Mouse (Mus musculus): ENCODE results near the gene Ppox. TPM values are rescaled to one million over a fixed set of nuclear protein-coding genes. Genes with fewer than 3 reads are reported as not detected.
"Not testable (repeated sequence)": the region's sequence is repeated elsewhere in the genome, so short reads cannot be mapped to it uniquely, and the experiment has no call there.

Gene Ppox
- polyA plus RNA-seq, 1 experiment from 2014 or later, result 53.1 TPM

DNA sequence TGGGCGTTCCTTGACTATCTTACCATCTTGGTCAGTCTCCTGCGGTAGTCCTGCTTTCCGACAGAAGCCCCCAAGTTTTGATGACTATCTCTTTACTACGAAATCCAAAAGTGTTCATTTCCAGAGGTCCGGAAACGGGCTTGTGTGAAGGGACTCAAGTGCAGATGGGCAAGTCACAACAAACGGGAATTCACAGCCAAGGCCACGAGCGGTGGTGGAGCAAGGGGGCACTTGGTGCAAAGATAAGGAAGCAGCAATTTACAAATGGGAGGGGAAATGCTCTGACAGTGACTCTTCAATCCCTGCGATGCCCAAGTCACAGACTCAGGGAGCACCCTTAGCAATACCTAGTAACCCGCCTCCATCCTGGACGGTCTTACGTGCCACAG lies 33.5 kb downstream of the Ppox start:
- peak; percentile 11; the same call in 1 of the 2 replicates for ATAC-seq (replicated peaks)
- Histone ChIP-seq H3K4me2 (replicated peaks) (peak overlapping the region; percentile 72), H3K9ac (replicated peaks) (peak overlapping the region; percentile 35), H3K27ac (replicated peaks) (peak overlapping the region; percentile 86), H3K4me1 (peaks cover 56% of the 10 kb centered on the region), H3K27me3 (no peaks in the 10 kb centered on the region), H3K36me3 (peaks cover 17% of the 10 kb centered on the region), H3K9me3 (no peaks in the 10 kb centered on the region), H3K4me3 (peak overlapping the region; percentile 88)
- WGBS, result 18% methylated on average over 13 of the region's 13 CpGs

DNA sequence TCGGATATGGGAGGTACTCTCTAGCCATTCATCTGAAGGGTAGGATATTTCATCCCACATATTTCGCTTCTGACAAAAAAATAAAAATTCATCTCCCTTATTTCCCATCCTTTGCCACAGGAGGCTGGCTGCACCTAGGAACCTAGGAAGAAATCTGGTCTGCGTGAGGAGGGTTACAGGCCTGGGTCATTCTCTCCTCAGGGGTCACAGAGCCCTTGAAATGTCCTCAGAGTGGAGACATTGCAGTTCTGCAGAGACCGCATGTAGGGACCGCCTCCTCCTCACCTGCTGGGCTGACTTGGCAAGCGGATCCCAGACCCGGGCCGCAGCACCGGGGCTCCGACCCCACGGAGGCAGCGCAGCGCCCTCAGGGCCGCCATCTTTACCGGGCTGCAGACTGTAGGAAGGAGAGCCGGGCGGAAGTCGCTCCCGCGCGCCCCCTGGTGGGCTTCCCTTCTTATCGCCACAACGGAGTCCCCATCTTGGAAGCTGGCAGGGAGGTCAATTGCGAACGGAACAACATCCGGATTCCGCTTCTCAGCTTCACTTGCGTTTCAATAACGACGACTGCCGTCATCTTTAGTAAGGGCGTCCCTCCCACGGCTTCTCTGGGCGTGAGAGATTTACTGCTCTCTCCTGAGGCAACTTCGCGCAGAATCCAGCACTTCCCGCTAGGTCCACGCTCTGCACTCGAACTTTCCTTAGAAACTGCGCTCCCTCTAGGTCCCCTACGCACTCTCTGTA lies 34.1 kb downstream of the Ppox start:
- H3K27ac ChIP-seq (replicated peaks), result peak overlapping the region; percentile 86
- WGBS, result under 1% methylated on average over 41 of the region's 41 CpGs
- H3K27me3 ChIP-seq, result no peaks in the 10 kb centered on the region
- H3K4me3 ChIP-seq, result peak overlapping the region; percentile 88
- peak overlapping the region; percentile 72 for H3K4me2 ChIP-seq (replicated peaks)
- peak; percentile 93 for ATAC-seq (replicated peaks)
- H3K4me1 ChIP-seq, result peaks cover 51% of the 10 kb centered on the region
- H3K36me3 ChIP-seq, result peaks cover 22% of the 10 kb centered on the region
- peak overlapping the region; percentile 95 for H3K9ac ChIP-seq (replicated peaks)
- H3K9me3 ChIP-seq, result no peaks in the 10 kb centered on the region

DNA sequence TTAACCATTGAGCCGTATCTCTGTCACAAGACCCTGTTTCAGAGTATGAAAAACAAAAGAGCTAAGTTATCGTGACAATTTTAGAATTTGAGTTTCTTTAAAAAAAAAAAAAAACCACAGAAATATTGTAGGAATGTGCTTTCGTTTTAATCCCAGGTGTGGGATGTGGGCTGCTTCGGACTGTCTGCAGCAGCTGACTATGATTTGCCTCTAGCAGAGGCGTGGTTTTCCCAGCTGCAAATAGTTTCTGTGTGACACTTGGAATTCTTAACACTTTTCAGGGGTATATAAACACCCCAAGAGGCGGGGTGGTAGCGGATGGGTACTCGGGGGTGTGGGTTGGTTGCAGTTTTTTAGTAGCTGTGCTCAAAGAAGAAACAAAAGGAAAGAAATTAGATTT lies 35.6 kb downstream of the Ppox start:
- Histone ChIP-seq H3K9ac (replicated peaks) (no peak overlapping the region), H3K4me1 (peaks cover 35% of the 10 kb centered on the region), H3K36me3 (peaks cover 36% of the 10 kb centered on the region), H3K4me2 (replicated peaks) (no peak overlapping the region), H3K27ac (replicated peaks) (no peak overlapping the region), H3K4me3 (no peak overlapping the region), H3K9me3 (no peaks in the 10 kb centered on the region), H3K27me3 (no peaks in the 10 kb centered on the region)
- WGBS, result 92% methylated on average over 8 of the region's 8 CpGs
- no peak for ATAC-seq (replicated peaks)

DNA sequence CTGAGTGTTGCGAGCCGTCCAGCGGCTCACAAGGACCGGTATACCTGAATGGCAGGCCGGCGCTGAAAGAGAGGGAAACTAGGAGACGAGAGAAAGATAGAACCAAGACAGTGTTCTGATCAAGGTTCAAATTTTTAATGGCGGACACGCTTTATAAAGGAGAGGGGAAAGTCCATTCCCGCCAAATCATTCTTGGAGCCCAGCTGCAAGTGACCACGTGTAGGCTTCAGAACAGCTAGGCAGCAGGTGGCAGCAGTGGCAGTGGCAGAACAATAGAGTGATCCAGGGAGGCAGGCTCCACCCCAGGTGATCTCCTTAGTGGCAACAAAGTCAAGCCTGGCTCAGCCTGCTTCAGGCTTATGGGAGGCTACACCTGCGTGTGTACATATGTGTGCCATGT lies 39.0 kb downstream of the Ppox start:
- not testable (repeated sequence) for H3K9ac ChIP-seq (replicated peaks); H3K27ac ChIP-seq (replicated peaks); H3K4me3 ChIP-seq; H3K4me2 ChIP-seq (replicated peaks); H3K27me3 ChIP-seq; H3K9me3 ChIP-seq; ATAC-seq (replicated peaks)
- WGBS, result 79% methylated on average over 12 of the region's 12 CpGs
- Histone ChIP-seq H3K36me3 (peaks cover 69% of the 10 kb centered on the region), H3K4me1 (peaks cover 10% of the 10 kb centered on the region)

- Histone ChIP-seq H3K27me3 (no peaks in the 10 kb centered on the region), H3K4me3 (no peak overlapping the region), H3K9me3 (no peaks in the 10 kb centered on the region), H3K36me3 (peaks cover 78% of the 10 kb centered on the region), H3K27ac (replicated peaks) (no peak overlapping the region), H3K9ac (replicated peaks) (no peak overlapping the region), H3K4me2 (replicated peaks) (no peak overlapping the region), H3K4me1 (peaks cover 4% of the 10 kb centered on the region)
- ATAC-seq (replicated peaks), result no peak
- 94% methylated on average over 10 of the region's 10 CpGs for WGBS
Measured at GRCm38 (mm10) chr1:171240911-171241310, 40.1 kb downstream of the Ppox start.

DNA sequence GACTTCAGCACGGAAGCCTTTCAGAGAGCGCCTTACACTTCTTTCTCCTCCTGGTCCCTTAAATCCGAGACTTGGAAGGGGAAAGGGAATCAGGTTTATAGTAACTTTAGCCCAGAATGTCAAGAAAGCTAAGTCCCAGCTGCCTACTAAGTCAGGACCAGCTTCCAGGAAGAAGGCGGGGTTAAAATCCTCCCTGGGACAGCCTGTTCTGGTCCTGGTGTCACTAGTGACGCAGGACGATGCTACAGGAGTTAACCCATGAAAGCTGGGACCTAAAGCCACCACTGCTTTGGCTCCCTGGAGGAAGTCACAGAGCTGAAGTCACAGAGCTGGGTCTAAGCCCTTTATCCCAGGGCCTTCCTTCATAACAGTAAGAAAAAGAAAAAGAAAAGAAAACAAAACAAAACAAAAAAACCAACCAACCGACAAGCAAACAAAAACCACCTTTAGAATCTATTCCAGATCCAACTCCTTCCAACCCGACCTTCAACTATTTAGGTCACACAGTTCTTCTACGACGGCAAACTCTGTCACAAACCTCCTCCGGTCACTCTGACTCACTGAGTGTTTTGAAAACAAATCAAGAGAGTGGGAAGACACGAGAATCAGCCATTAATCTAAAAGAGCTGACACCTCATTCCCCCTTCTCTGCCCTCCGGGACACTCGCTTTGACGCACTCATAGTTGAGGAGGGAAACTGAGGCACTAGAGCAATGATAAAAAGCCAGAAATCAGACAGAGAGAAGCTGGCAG lies 40.8 kb downstream of the Ppox start:
- 83% methylated on average over 15 of the region's 15 CpGs for WGBS
- peaks cover 84% of the 10 kb centered on the region for H3K36me3 ChIP-seq

DNA sequence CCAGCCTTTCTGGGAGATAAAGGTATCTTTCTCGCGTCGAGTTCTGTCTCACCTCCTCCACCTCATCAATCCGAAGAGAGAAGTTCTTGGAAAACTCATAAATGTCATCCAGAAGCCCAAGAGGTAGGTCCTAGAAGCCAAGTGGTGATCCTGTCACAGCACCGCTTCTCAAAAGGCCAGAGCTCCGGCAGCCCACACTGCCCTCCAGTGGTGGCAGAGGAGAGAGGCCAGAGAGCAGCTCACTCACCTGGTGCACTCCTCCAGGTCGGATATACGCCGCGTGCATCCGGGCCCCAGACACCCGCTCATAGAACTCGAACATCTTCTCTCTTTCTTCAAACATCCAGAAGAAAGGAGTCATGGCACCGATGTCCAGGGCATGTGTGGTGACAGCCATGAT lies 42.5 kb downstream of the Ppox start:
- Histone ChIP-seq H3K4me2 (replicated peaks) (no peak overlapping the region), H3K9ac (replicated peaks) (no peak overlapping the region), H3K36me3 (peaks cover 92% of the 10 kb centered on the region), H3K27ac (replicated peaks) (no peak overlapping the region), H3K4me1 (no peaks in the 10 kb centered on the region), H3K4me3 (no peak overlapping the region), H3K27me3 (no peaks in the 10 kb centered on the region), H3K9me3 (no peaks in the 10 kb centered on the region)
- no peak for ATAC-seq (replicated peaks)
- WGBS, result 61% methylated on average over 14 of the region's 14 CpGs

More for the DNA sequence above, 40.8 kb downstream of the Ppox start:
- ATAC-seq (replicated peaks), result no peak
- H3K27me3 ChIP-seq, result no peaks in the 10 kb centered on the region
- H3K4me2 ChIP-seq (replicated peaks), result no peak overlapping the region
- no peak overlapping the region for H3K9ac ChIP-seq (replicated peaks)
- H3K4me1 ChIP-seq, result no peaks in the 10 kb centered on the region
- H3K9me3 ChIP-seq, result no peaks in the 10 kb centered on the region
- H3K27ac ChIP-seq (replicated peaks), result no peak overlapping the region
- H3K4me3 ChIP-seq, result no peak overlapping the region

DNA sequence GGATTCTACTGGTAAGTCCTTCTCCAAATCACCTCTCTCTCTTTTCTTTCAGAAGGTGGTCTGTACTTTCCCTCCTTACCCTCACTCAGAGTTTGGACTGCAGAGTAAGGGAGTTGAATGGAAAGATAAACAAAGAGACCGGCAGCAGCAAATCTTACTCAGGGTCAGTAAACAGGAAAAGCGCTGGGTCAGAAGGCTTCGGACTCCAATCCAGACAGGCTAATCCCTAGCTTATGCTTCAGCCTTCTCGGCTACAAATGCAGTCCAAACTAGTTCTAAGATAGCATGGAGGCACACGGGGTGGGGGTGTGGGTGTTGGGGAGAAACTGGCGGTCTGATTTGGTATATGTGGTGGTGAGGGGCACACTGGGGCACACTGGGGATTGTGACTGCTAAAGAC lies 43.5 kb downstream of the Ppox start:
- Histone ChIP-seq H3K4me3 (no peak overlapping the region), H3K9ac (replicated peaks) (no peak overlapping the region), H3K4me1 (no peaks in the 10 kb centered on the region), H3K36me3 (peaks cover 81% of the 10 kb centered on the region), H3K27ac (replicated peaks) (no peak overlapping the region), H3K27me3 (no peaks in the 10 kb centered on the region), H3K9me3 (no peaks in the 10 kb centered on the region), H3K4me2 (replicated peaks) (no peak overlapping the region)
- no peak for ATAC-seq (replicated peaks)
- 83% methylated on average over 6 of the region's 6 CpGs for WGBS

GRCm38 (mm10) chr1:171235791-171236190 lies 45.2 kb downstream of the Ppox start:
- no peak for ATAC-seq (replicated peaks)
- no peak overlapping the region for H3K4me2 ChIP-seq (replicated peaks)
- H3K27me3 ChIP-seq, result no peaks in the 10 kb centered on the region
- peaks cover 66% of the 10 kb centered on the region for H3K36me3 ChIP-seq
- H3K9me3 ChIP-seq, result no peaks in the 10 kb centered on the region
- no peak overlapping the region for H3K4me3 ChIP-seq
- no peak overlapping the region for H3K27ac ChIP-seq (replicated peaks)
- no peaks in the 10 kb centered on the region for H3K4me1 ChIP-seq
- H3K9ac ChIP-seq (replicated peaks), result no peak overlapping the region
- 81% methylated on average over 4 of the region's 4 CpGs for WGBS

- H3K36me3 ChIP-seq, result peaks cover 54% of the 10 kb centered on the region
- H3K9me3 ChIP-seq, result no peaks in the 10 kb centered on the region
- 96% methylated on average over 4 of the region's 4 CpGs for whole genome bisulfite sequencing
- no peak overlapping the region for H3K9ac ChIP-seq (replicated peaks)
- no peak overlapping the region for H3K4me3 ChIP-seq
- no peak overlapping the region for H3K4me2 ChIP-seq (replicated peaks)
- no peaks in the 10 kb centered on the region for H3K27me3 ChIP-seq
- no peak overlapping the region for H3K27ac ChIP-seq (replicated peaks)
- no peaks in the 10 kb centered on the region for H3K4me1 ChIP-seq
- ATAC-seq (replicated peaks), result no peak
Measured at GRCm38 (mm10) chr1:171234538-171234937, 46.4 kb downstream of the Ppox start.

GRCm38 (mm10) chr1:171234126-171234525 lies 46.9 kb downstream of the Ppox start, which contains the start of gene Fcer1g:
TSS of gene Fcer1g (minus strand) at chr1:171234365.
- peaks cover 51% of the 10 kb centered on the region for H3K36me3 ChIP-seq
- no peak for ATAC-seq (replicated peaks)
- H3K4me2 ChIP-seq (replicated peaks), result no peak within 1 kb of the TSS
- no peak within 1 kb of the TSS for H3K9ac ChIP-seq (replicated peaks)
- H3K27me3 ChIP-seq, result no peaks in the 10 kb centered on the region
- H3K9me3 ChIP-seq, result no peaks in the 10 kb centered on the region
- no peak within 1 kb of the TSS for H3K4me3 ChIP-seq
- H3K27ac ChIP-seq (replicated peaks), result no peak within 1 kb of the TSS
- WGBS, result 93% methylated on average over 14 of the region's 14 CpGs
- H3K4me1 ChIP-seq, result no peaks in the 10 kb centered on the region

DNA sequence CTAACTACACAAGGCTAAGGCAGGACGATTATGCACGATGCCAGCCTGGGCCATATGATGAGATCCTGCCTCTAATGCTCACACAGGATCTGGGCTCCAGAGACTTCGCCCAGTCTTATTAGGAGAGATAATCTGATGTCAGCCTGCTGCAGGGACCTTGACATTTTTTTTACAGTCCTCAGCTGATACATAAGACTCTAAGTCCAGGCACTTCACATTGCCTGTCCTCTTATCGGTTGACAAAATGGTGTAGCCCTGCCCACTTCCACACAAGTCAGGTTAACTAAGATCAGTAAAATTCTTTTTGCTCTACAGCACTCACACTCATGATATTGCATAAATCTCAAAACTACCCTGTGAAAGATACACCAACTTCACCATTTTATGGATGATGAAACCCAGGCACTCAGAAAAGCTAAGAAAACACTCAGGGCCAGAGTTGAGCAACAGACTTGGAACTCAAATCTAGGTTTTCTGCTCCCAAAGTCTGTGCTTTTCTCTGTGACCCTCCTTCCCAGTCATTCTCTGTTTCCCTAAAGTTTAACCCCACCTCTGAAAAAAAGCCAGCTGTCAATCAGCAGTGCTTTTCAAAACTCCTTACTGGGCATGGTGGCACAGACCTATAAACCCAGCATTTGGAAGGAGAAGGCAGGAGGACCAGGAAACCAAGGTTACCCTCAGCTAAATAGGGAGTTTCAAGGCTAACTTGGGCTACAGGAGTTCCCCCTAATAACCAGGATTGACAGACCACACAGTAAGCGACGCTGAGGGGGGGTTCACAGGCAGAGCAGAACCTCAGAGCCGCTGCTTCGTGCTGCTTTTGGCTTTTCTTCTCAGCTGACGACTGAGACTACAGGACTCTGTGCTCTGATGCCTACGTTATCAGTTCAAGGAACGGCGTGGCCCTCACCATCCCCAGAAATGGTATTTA lies 47.9 kb downstream of the Ppox start:
- Histone ChIP-seq H3K4me3 (no peak overlapping the region), H3K4me2 (replicated peaks) (no peak overlapping the region), H3K27me3 (no peaks in the 10 kb centered on the region), H3K4me1 (no peaks in the 10 kb centered on the region), H3K9me3 (no peaks in the 10 kb centered on the region), H3K9ac (replicated peaks) (no peak overlapping the region), H3K36me3 (peaks cover 40% of the 10 kb centered on the region), H3K27ac (replicated peaks) (no peak overlapping the region)
- ATAC-seq (replicated peaks), result no peak
- 86% methylated on average over 12 of the region's 12 CpGs for WGBS

Measured in forebrain, embryonic 15.5 days (tissue).